Mouse (Mus musculus) T-cell, adult 2 months (primary cell): ENCODE data around the gene Dnajb1.
"Not testable (repeated sequence)": the region's sequence is repeated elsewhere in the genome, so short reads cannot be mapped to it uniquely, and the experiment has no call there.

ENCODE experiments used
- DNase-seq: peaks from one replicate; pipeline ENCODE4 v3.0.0; 2022; ENCODE audit warnings: low spot score

Dnajb1 gene

GRCm38 (mm10) chr8:83607661-83608397 lies at the start of gene Dnajb1, which contains the start of gene Tecr:
Gene Dnajb1, plus strand, starts transcription at chr8:83608193.
Gene Tecr, minus strand, starts transcription at chr8:83607971.
- peak; percentile 100 for DNase-seq

GRCm38 (mm10) chr8:83562669-83563068 lies 45.3 kb upstream of the Dnajb1 start:
- no peak for DNase-seq

DNA sequence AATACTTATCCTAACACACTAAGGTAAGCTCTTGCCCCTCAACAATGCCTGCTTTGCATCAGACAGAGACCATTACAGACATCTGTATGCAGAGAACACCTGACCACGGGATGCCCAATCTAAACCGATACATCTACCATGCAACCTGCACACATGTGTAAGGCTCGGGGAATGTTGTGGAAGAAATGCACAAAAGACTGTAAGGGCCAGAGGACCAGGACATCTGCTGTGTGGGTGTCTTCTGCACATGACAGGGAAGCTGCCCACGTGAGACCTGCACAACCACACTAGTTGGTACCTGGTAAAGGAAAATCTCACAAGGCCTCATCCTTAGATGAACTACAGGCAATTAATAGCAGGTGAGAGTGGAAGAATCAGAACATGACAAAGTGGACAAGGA lies 44.7 kb upstream of the Dnajb1 start:
- no peak for DNase-seq

- DNase-seq: no peak
These were observed 42.1 kb upstream of the Dnajb1 start for GRCm38 (mm10) chr8:83565731-83566375.

DNA sequence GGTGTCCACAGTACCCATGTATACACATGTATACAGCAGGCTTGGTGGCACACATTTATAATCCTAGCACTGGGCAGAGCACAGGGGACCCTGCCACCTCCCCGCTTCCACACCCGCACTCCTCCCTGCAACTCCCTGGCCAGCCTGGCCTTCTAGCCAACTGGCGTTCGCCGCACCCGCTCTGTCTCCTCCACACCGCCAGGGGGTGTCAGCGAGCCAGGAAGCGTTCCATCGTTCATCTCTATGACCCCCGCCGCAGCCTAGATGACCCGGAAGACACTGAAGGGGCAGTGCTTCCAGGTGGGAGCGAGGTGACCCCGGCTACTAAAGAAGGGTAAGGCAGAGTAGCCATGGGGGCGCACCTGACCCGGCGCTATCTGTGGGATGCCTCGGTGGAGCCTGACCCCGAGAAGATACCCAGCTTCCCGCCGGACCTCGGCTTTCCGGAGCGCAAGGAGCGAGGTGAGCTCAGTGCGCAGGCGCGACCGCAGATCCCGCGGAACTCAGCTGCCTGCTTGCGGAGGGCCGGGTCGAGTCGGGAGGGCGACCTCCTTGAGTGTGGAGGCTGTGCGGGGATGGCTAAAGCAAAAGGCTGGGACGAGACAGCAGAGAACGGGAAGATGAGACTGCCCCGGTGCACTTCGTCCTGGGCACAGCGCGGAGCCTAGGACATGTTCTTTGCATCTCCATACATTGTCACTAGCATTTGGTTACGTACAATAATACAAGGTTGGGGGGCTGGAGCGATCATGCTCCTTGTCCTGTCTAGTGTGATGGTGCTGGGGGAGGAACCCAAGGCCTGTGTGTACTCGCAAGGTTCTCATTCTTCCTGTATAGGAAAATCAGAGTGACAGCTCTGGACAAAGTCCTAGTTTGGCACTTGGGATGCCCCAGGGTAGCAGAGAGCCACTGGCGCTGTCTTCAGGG lies 41.3 kb upstream of the Dnajb1 start, which contains the start of gene Ndufb7:
Gene Ndufb7, plus strand, starts transcription at position 203 of the 927 bp plus-strand sequence.
- peak; percentile 93 for DNase-seq

DNA sequence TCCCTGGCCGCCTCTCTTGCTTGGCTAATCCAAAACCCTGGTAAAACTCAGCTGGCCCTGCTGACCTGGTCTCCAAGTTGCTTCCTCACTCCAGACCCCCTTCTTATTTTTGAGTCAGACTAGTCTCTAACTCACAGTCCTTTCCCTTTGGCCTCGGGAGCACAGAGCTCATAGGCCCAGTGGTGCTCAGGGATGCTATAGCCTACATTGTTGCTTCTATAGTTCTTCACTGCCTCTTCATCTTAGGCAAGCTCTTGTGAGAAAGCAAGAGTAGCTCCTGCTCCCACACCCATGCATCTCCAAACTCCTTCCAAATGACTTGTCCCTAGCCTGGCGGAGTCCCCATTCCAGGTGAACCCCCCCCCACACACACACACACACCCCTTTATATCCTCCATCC lies 40.3 kb upstream of the Dnajb1 start:
- no peak for DNase-seq

- DNase-seq: no peak
These were observed 39.9 kb upstream of the Dnajb1 start for GRCm38 (mm10) chr8:83568128-83568527.

- no peak for DNase-seq
These were observed 39.2 kb upstream of the Dnajb1 start for GRCm38 (mm10) chr8:83568755-83569154.

- no peak for DNase-seq
These were observed 38.8 kb upstream of the Dnajb1 start for GRCm38 (mm10) chr8:83569165-83569564.

DNA sequence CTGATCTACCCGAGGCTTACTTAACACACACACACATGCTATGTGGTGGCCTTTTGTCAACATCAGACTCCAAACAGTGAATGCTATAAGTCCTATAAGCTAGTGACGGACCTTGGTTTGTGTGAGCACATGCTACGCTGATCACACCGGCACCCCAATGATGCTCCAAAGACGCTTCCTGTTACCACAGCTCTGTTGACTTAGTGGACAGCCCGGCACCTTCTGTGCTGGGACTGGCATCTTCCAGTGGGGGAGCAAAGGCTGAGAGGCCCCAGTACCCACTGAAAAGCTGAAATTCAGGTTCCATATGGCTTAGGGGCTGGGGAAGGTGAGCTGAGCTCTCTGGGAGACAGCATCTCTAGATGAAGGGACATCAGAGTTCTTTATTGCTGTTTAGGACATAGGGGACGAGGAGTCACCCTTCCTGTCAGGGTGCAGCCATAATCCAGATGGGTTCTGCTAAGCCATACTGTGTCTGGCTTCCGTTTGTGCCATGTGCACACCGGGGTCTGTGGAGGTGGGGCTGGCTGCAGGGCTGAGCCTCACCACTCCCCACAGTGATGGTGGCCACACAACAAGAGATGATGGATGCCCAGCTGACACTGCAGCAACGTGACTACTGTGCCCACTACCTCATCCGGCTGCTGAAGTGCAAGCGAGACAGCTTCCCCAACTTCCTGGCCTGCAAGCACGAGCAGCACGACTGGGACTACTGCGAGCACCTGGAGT lies 37.6 kb upstream of the Dnajb1 start:
- no peak for DNase-seq

DNA sequence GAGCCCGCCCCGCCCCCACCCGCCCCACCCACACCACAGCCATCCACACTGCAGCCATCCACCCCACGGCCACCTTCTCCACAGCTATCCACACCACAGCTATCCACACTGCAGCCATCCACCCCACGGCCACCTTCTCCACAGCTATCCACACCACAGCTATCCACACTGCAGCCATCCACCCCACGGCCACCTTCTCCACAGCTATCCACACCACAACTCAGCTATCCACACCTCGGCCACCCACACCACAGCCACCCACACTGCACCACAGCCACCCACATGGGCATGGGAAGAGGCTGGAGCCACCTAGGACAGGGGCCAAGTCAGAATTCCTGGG lies 37.0 kb upstream of the Dnajb1 start:
- DNase-seq: not testable (repeated sequence)

GRCm38 (mm10) chr8:83571791-83572190 lies 36.2 kb upstream of the Dnajb1 start:
- no peak for DNase-seq

- no peak for DNase-seq
These were observed 35.7 kb upstream of the Dnajb1 start for GRCm38 (mm10) chr8:83572246-83572812.

DNA sequence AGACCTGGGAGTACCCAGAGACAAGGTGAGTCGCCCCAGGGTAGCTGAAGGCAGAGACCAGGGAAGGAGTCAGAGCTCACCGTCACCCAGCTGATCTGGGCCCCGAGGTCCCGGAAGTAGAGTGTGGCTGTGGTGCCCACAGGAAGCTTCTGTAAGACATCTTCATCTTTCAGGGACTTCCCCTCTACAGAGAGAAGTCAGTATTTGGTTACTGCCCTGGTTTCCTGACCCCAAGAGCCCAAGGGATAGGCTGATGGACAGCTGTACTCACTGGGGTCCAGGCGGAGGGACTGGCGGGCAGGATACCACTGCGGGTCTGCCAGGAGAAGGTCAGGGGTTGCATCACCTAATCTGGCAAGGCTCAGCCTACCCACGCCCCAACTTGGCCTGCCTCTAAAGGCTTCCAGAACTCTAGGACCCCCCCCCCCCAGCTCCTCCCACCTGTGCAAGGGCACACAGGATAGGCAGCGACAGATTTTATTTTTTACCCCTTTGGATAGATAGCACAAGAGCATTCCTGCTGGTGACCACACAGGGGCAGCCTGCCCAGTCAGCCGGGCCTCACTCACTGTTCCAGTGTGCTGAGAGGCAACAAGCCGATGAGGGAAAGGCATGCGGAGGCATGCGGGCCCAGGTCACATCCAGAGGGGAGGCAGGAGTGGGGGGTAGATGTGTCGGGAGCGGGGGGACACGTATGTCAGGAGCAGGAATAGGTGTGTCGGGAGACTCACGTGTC lies 34.7 kb upstream of the Dnajb1 start:
- DNase-seq: peak; percentile 82

- no peak for DNase-seq
These were observed 33.2 kb upstream of the Dnajb1 start for GRCm38 (mm10) chr8:83574631-83575315.

DNA sequence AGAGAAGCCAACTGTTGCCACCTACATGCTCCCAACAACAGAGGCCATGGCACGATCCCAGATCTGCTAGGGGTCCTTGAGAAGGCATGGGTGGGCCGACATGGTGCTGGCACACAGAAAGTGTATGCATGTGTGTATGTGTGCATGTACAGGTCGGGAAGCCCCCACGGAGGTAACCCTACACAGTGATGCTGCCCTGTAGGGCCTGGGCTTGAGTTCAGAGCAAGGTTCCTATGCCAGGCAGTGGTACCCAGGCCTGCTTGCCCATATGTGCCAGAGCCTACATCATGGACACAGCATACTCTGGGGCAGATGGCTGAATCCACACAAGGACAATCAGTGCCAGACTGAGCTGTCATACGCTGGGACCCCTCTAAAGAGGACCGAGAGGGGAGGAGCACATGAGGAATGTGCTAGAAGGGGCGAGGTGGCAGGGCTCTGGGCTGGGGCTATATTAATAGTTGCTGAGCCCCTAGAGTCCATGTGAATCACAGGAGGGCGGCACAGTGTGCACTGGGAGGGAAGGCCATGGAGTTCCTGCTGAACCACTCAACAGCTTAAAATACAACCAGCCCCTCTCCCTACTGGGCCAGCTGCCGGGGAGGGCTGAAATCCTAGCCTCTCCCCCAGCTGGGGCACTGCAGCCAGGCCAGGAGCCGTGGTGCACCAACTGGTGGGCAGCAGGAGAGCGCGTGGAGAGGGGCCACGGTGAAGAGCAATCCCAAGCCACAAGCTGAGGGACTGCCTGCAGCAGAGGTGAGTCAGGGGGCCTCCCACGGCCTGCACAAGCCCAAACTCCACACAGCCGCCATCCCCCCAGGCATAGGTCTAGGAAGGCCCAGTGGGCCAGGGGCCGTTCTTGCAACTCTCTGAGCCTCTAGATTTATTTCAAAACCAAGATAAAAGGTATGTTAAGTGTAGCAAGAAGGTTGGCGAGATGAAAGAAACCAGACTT lies 32.2 kb upstream of the Dnajb1 start:
- DNase-seq: no peak

- DNase-seq: no peak
These were observed 31.5 kb upstream of the Dnajb1 start for GRCm38 (mm10) chr8:83576516-83576895.

GRCm38 (mm10) chr8:83576921-83577320 lies 31.1 kb upstream of the Dnajb1 start:
- DNase-seq: no peak

DNA sequence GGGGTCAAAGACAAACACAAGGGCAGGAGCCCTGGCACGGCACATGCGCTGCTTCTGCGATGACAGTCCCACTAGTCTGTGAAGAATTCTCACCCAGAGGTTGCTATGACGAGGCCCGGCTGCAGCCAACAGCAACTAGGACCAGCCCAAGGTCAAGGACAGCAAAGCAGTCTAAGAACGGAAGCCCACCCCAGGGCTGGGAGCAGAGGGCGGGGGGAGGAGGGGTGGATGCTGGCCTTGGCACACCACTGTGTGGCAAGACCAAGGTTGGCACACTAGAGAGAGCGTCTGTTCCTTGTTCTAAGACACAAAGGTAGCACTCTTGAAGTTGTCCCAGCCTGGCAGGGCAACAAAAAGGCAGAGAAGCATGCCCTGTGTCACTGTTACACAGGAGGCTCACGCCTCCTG lies 30.6 kb upstream of the Dnajb1 start:
- DNase-seq: no peak
